Mouse (Mus musculus) intestine, embryonic 15.5 days (tissue): Measurements from ENCODE around the gene Smyd1. TPM values are rescaled to one million over a fixed set of nuclear protein-coding genes. Genes with fewer than 3 reads are reported as not detected.
"Not testable (repeated sequence)": the region's sequence is repeated elsewhere in the genome, so short reads cannot be mapped to it uniquely, and the experiment has no call there.

Experiments
- ATAC-seq: fragments of 200-750 bp; cut with Nextera tagmentation; 2 replicates; pipeline ENCODE4 v1.8.0; 2017; ENCODE audit warnings: moderate TSS enrichment, moderate library complexity
- H3K27ac ChIP-seq: fragments of 300-500 bp; sonication (generic); 2 replicates; pipeline ENCODE4 v1.5.1; 2015; ENCODE audit warnings: mild to moderate bottlenecking, inconsistent platforms
- H3K27me3 ChIP-seq: fragments of 300-500 bp; sonication (generic); replicated peaks from 2 replicates; pipeline ENCODE4 v1.6.1; 2015; ENCODE audit warnings: inconsistent platforms
- H3K36me3 ChIP-seq: fragments of 300-500 bp; sonication (generic); 2 replicates; pipeline ENCODE4 v1.6.1; 2015; ENCODE audit warnings: inconsistent platforms
- H3K4me1 ChIP-seq: fragments of 300-500 bp; sonication (generic); replicated peaks from 2 replicates; pipeline ENCODE4 v1.6.1; 2015; ENCODE audit warnings: inconsistent platforms
- H3K4me2 ChIP-seq: fragments of 300-500 bp; sonication (generic); replicated peaks from 2 replicates; pipeline ENCODE4 v1.6.1; 2015; ENCODE audit warnings: mild to moderate bottlenecking, inconsistent platforms
- H3K4me3 ChIP-seq: fragments of 300-500 bp; sonication (generic); replicated peaks from 2 replicates; pipeline ENCODE4 v1.5.1; 2015; ENCODE audit warnings: inconsistent platforms
- H3K9ac ChIP-seq: fragments of 300-500 bp; sonication (generic); 2 replicates; pipeline ENCODE4 v1.6.1; 2015; ENCODE audit warnings: inconsistent platforms
- H3K9me3 ChIP-seq: fragments of 300-500 bp; sonication (generic); 2 replicates; pipeline ENCODE4 v1.6.1; 2016; ENCODE audit warnings: inconsistent platforms
- WGBS: fragments of 180-500 bp; shearing (Covaris S2); methylation state at CpG from one replicate; pipeline ENCODE4 v1.1.7; 2015; 5-methylcytosine and 5-hydroxymethylcytosine counted together
- polyA plus RNA-seq: library from polyadenylated mRNA; unstranded; fragments of >200 nt; fragmentation: Nextera tagmentation; extraction: Ambion mirVana; gene quantifications from 2 replicates; pipeline ENCODE4 v1.2.1, GENCODE M21; 2015

Gene Smyd1
- polyA plus RNA-seq, 1 experiment from 2014 or later = 0.57 TPM

- Histone ChIP-seq H3K27me3 (no peaks in the 10 kb centered on the region), H3K4me2 (no peak overlapping the region), H3K36me3 (no peaks in the 10 kb centered on the region), H3K9ac (no peak overlapping the region), H3K9me3 (no peaks in the 10 kb centered on the region), H3K27ac (no peak overlapping the region), H3K4me3 (no peak overlapping the region), H3K4me1 (no peaks in the 10 kb centered on the region)
- no peak for ATAC-seq
- 84% methylated on average over 9 of the region's 9 CpGs for WGBS
Measured at GRCm38 (mm10) chr6:71341179-71341578, 19.1 kb upstream of the Smyd1 start.

GRCm38 (mm10) chr6:71339351-71339750 is 17.3 kb upstream of the Smyd1 start:
- Histone ChIP-seq H3K4me1 (no peaks in the 10 kb centered on the region), H3K9me3 (no peaks in the 10 kb centered on the region), H3K27me3 (no peaks in the 10 kb centered on the region), H3K4me3 (no peak overlapping the region), H3K36me3 (no peaks in the 10 kb centered on the region), H3K27ac (no peak overlapping the region), H3K9ac (no peak overlapping the region), H3K4me2 (no peak overlapping the region)
- ATAC-seq = no peak
- 78% methylated on average over 4 of the region's 4 CpGs for WGBS

GRCm38 (mm10) chr6:71338941-71339340 is 16.9 kb upstream of the Smyd1 start:
- H3K4me2 ChIP-seq = no peak overlapping the region
- ATAC-seq = no peak
- H3K27ac ChIP-seq = no peak overlapping the region
- H3K4me3 ChIP-seq = no peak overlapping the region
- no peak overlapping the region for H3K9ac ChIP-seq
- H3K27me3 ChIP-seq = no peaks in the 10 kb centered on the region
- no peaks in the 10 kb centered on the region for H3K36me3 ChIP-seq
- 80% methylated on average over 3 of the region's 3 CpGs for WGBS
- no peaks in the 10 kb centered on the region for H3K9me3 ChIP-seq
- no peaks in the 10 kb centered on the region for H3K4me1 ChIP-seq

GRCm38 (mm10) chr6:71337666-71338065 is 15.6 kb upstream of the Smyd1 start:
- H3K4me1 ChIP-seq = no peaks in the 10 kb centered on the region
- no peaks in the 10 kb centered on the region for H3K36me3 ChIP-seq
- 96% methylated on average over 8 of the region's 8 CpGs for WGBS

GRCm38 (mm10) chr6:71333578-71334273 is 11.7 kb upstream of the Smyd1 start:
- no peak overlapping the region for H3K9ac ChIP-seq
- no peak overlapping the region for H3K4me3 ChIP-seq
- H3K27me3 ChIP-seq = no peaks in the 10 kb centered on the region
- H3K4me1 ChIP-seq = no peaks in the 10 kb centered on the region
- no peak overlapping the region for H3K27ac ChIP-seq
- no peak overlapping the region for H3K4me2 ChIP-seq
- no peak for ATAC-seq
- no peaks in the 10 kb centered on the region for H3K36me3 ChIP-seq
- H3K9me3 ChIP-seq = no peaks in the 10 kb centered on the region
- 91% methylated on average over 11 of the region's 11 CpGs for WGBS

More at GRCm38 (mm10) chr6:71337666-71338065, 15.6 kb upstream of the Smyd1 start:
- H3K9me3 ChIP-seq = no peaks in the 10 kb centered on the region
- H3K4me3 ChIP-seq = no peak overlapping the region
- H3K4me2 ChIP-seq = no peak overlapping the region
- no peak for ATAC-seq
- H3K27ac ChIP-seq = no peak overlapping the region
- H3K9ac ChIP-seq = no peak overlapping the region
- no peaks in the 10 kb centered on the region for H3K27me3 ChIP-seq

- WGBS = 74% methylated on average over 3 of the region's 3 CpGs
Measured at GRCm38 (mm10) chr6:71333031-71333430, 11.0 kb upstream of the Smyd1 start.

GRCm38 (mm10) chr6:71332236-71332965 is 10.4 kb upstream of the Smyd1 start:
- no peak for ATAC-seq
- 83% methylated on average over 11 of the region's 11 CpGs for WGBS
- no peaks in the 10 kb centered on the region for H3K9me3 ChIP-seq

More at GRCm38 (mm10) chr6:71333031-71333430, 11.0 kb upstream of the Smyd1 start:
- Histone ChIP-seq H3K9ac (no peak overlapping the region), H3K4me3 (no peak overlapping the region), H3K9me3 (no peaks in the 10 kb centered on the region), H3K4me2 (no peak overlapping the region), H3K27me3 (no peaks in the 10 kb centered on the region), H3K36me3 (no peaks in the 10 kb centered on the region), H3K4me1 (no peaks in the 10 kb centered on the region), H3K27ac (no peak overlapping the region)
- no peak for ATAC-seq

GRCm38 (mm10) chr6:71331491-71331890 is 9.5 kb upstream of the Smyd1 start:
- 93% methylated on average over 2 of the region's 4 CpGs for WGBS
- not testable (repeated sequence) for H3K27ac ChIP-seq, H3K9ac ChIP-seq, H3K27me3 ChIP-seq, H3K4me3 ChIP-seq, H3K9me3 ChIP-seq, ATAC-seq, H3K36me3 ChIP-seq, H3K4me1 ChIP-seq, H3K4me2 ChIP-seq

More at GRCm38 (mm10) chr6:71332236-71332965, 10.4 kb upstream of the Smyd1 start:
- H3K27me3 ChIP-seq = no peaks in the 10 kb centered on the region
- H3K9ac ChIP-seq = no peak overlapping the region
- H3K4me2 ChIP-seq = no peak overlapping the region
- H3K36me3 ChIP-seq = no peaks in the 10 kb centered on the region
- H3K4me3 ChIP-seq = no peak overlapping the region
- no peak overlapping the region for H3K27ac ChIP-seq
- no peaks in the 10 kb centered on the region for H3K4me1 ChIP-seq

- H3K27me3 ChIP-seq = no peaks in the 10 kb centered on the region
- no peak overlapping the region for H3K9ac ChIP-seq
- H3K4me1 ChIP-seq = no peaks in the 10 kb centered on the region
- H3K27ac ChIP-seq = no peak overlapping the region
- H3K4me2 ChIP-seq = no peak overlapping the region
- no peaks in the 10 kb centered on the region for H3K9me3 ChIP-seq
- ATAC-seq = no peak
- H3K36me3 ChIP-seq = no peaks in the 10 kb centered on the region
- no peak overlapping the region for H3K4me3 ChIP-seq
- 75% methylated on average over 7 of the region's 7 CpGs for WGBS
Measured at GRCm38 (mm10) chr6:71330486-71330885, 8.5 kb upstream of the Smyd1 start.

- 82% methylated on average over 6 of the region's 6 CpGs for WGBS
Measured at GRCm38 (mm10) chr6:71329881-71330280, 7.8 kb upstream of the Smyd1 start.

GRCm38 (mm10) chr6:71324816-71325215 is 2.8 kb upstream of the Smyd1 start:
- no peaks in the 10 kb centered on the region for H3K9me3 ChIP-seq
- no peak for ATAC-seq
- no peaks in the 10 kb centered on the region for H3K4me1 ChIP-seq
- no peaks in the 10 kb centered on the region for H3K36me3 ChIP-seq
- H3K4me3 ChIP-seq = no peak overlapping the region
- H3K9ac ChIP-seq = no peak overlapping the region
- no peak overlapping the region for H3K27ac ChIP-seq
- 88% methylated on average over 9 of the region's 9 CpGs for WGBS
- H3K27me3 ChIP-seq = no peaks in the 10 kb centered on the region
- no peak overlapping the region for H3K4me2 ChIP-seq

More at GRCm38 (mm10) chr6:71329881-71330280, 7.8 kb upstream of the Smyd1 start:
- no peak overlapping the region for H3K4me2 ChIP-seq
- H3K4me3 ChIP-seq = no peak overlapping the region
- H3K27me3 ChIP-seq = no peaks in the 10 kb centered on the region
- no peak overlapping the region for H3K9ac ChIP-seq
- H3K4me1 ChIP-seq = no peaks in the 10 kb centered on the region
- H3K9me3 ChIP-seq = no peaks in the 10 kb centered on the region
- ATAC-seq = no peak
- H3K36me3 ChIP-seq = no peaks in the 10 kb centered on the region
- H3K27ac ChIP-seq = no peak overlapping the region

GRCm38 (mm10) chr6:71322491-71322921 is 473 bp upstream of the Smyd1 start, which contains the start of gene Cd8b1:
Cd8b1 (plus strand) TSS chr6:71322788.
- Histone ChIP-seq H3K27me3 (no peaks in the 10 kb centered on the region), H3K27ac (no peak within 1 kb of the TSS), H3K9ac (no peak within 1 kb of the TSS), H3K9me3 (no peaks in the 10 kb centered on the region), H3K4me1 (no peaks in the 10 kb centered on the region), H3K36me3 (no peaks in the 10 kb centered on the region), H3K4me3 (no peak within 1 kb of the TSS), H3K4me2 (no peak within 1 kb of the TSS)
- WGBS = 68% methylated on average over 7 of the region's 7 CpGs
- no peak for ATAC-seq
